Mouse (Mus musculus) layer of hippocampus, postnatal 25 days (tissue): ENCODE data around the gene Zmat3. TPM values are rescaled to one million over a fixed set of nuclear protein-coding genes. Genes with fewer than 3 reads are reported as not detected.

Experiments
- DNase-seq, 2 experiments: peaks; one replicate each; pipeline ENCODE4 v3.0.0; 2022; ENCODE audit warnings: mixed read lengths in 2 of 2, low spot score in 1 of 2; ENCODE audit errors: extremely low spot score in 1 of 2
- total RNA-seq, 2 experiments: library from RNA; stranded (reverse); gene quantifications; 2 replicates each; pipeline ENCODE4 v1.2.3; 2021

The Zmat3 gene
- 10 to 100 TPM; 66.4 to 74.3 TPM for total RNA-seq

- DNase-seq: peak in 1 of 2 experiments; percentile 74
Observed at GRCm38 (mm10) chr3:32365546-32366245, at the start of gene Zmat3. Gene Zmat3 (minus strand): TSS chr3:32366014.

- no peak for DNase-seq
Observed at GRCm38 (mm10) chr3:32414381-32414780, 48.6 kb upstream of the Zmat3 start.

- DNase-seq: no peak
Observed at GRCm38 (mm10) chr3:32412502-32413044, 46.8 kb upstream of the Zmat3 start.

GRCm38 (mm10) chr3:32408811-32409273 is 43.0 kb upstream of the Zmat3 start:
- DNase-seq: no peak

- no peak for DNase-seq
Observed at GRCm38 (mm10) chr3:32406804-32407203, 41.0 kb upstream of the Zmat3 start.

GRCm38 (mm10) chr3:32405699-32406098 is 39.9 kb upstream of the Zmat3 start:
- DNase-seq: no peak

GRCm38 (mm10) chr3:32402990-32403885 is 37.4 kb upstream of the Zmat3 start:
- DNase-seq: no peak

- no peak for DNase-seq
Observed at GRCm38 (mm10) chr3:32401591-32401990, 35.8 kb upstream of the Zmat3 start.

- DNase-seq: no peak
Observed at GRCm38 (mm10) chr3:32399931-32400330, 34.1 kb upstream of the Zmat3 start.

- no peak for DNase-seq
Observed at GRCm38 (mm10) chr3:32399381-32399780, 33.6 kb upstream of the Zmat3 start.

- DNase-seq: no peak
Observed at GRCm38 (mm10) chr3:32398623-32399022, 32.8 kb upstream of the Zmat3 start.

GRCm38 (mm10) chr3:32398175-32398538 is 32.3 kb upstream of the Zmat3 start:
- DNase-seq: no peak

- DNase-seq: peak; percentile 27 to 47
Observed at GRCm38 (mm10) chr3:32397461-32398174, 31.8 kb upstream of the Zmat3 start, which contains the start of gene Pik3ca. Gene Pik3ca (plus strand): TSS chr3:32397671.

- DNase-seq: peak; percentile 83 to 88
Observed at GRCm38 (mm10) chr3:32396794-32397460, 31.1 kb upstream of the Zmat3 start.

GRCm38 (mm10) chr3:32395771-32396551 is 30.1 kb upstream of the Zmat3 start:
- peak in 1 of 2 experiments; percentile 17 for DNase-seq

GRCm38 (mm10) chr3:32393986-32394385 is 28.2 kb upstream of the Zmat3 start:
- no peak for DNase-seq

- DNase-seq: no peak
Observed at GRCm38 (mm10) chr3:32392841-32393240, 27.0 kb upstream of the Zmat3 start.

- DNase-seq: no peak
Observed at GRCm38 (mm10) chr3:32381556-32381955, 15.7 kb upstream of the Zmat3 start.

GRCm38 (mm10) chr3:32379891-32380290 is 14.1 kb upstream of the Zmat3 start:
- no peak for DNase-seq
